Mouse (Mus musculus): ENCODE measurements around the gene Pnp. TPM values are rescaled to one million over a fixed set of nuclear protein-coding genes. Genes with fewer than 3 reads are reported as not detected.
"Not testable (repeated sequence)": the region's sequence is repeated elsewhere in the genome, so short reads cannot be mapped to it uniquely, and the experiment has no call there.

The Pnp gene
- polyA plus RNA-seq, 1 experiment from 2014 or later: 74.6 TPM

GRCm38 (mm10) chr14:50943932-50944667, 13.2 kb downstream of the Pnp start, which contains the start of gene Gm49342:
Gene Gm49342 (plus strand): TSS chr14:50944517.
- Histone ChIP-seq H3K4me2 (replicated peaks; ENCODE audit: low read depth, low read length) (peak within 1 kb of the TSS; percentile 64), H3K4me3 (ENCODE audit: low read depth, low read length) (peak within 1 kb of the TSS; percentile 55), H3K36me3 (ENCODE audit: insufficient read depth, low read length) (no peaks in the 10 kb centered on the region), H3K4me1 (ENCODE audit: insufficient read depth, low read depth, low read length) (no peaks in the 10 kb centered on the region), H3K9ac (replicated peaks; ENCODE audit: low read depth) (peak within 1 kb of the TSS; percentile 39; the same call in 1 of the 2 replicates), H3K27me3 (replicated peaks; ENCODE audit: insufficient read depth, low read length) (no peaks in the 10 kb centered on the region), H3K27ac (ENCODE audit: low read length) (peak within 1 kb of the TSS; percentile 84), H3K9me3 (ENCODE audit: low read length) (no peaks in the 10 kb centered on the region)
- 9% methylated on average over 31 of the region's 31 CpGs for WGBS
- peak; percentile 98 for DNase-seq (ENCODE audit: low spot score)
- TF ChIP-seq EP300 (IDR thresholded peaks at IDR 0.05): 0 out of 2 replicates have a peak, but pooled peaks have one; percentile 11
- peak; percentile 68 for TF ChIP-seq CTCF (IDR thresholded peaks at IDR 0.05)
- ATAC-seq: peak; percentile 99

GRCm38 (mm10) chr14:50944668-50945033, 13.8 kb downstream of the Pnp start:
- H3K4me3 ChIP-seq (ENCODE audit: low read depth, low read length): peak overlapping the region; percentile 55
- H3K4me1 ChIP-seq (ENCODE audit: insufficient read depth, low read depth, low read length); H3K36me3 ChIP-seq (ENCODE audit: insufficient read depth, low read length); H3K9me3 ChIP-seq (ENCODE audit: low read length); H3K27me3 ChIP-seq (replicated peaks; ENCODE audit: insufficient read depth, low read length): not testable (repeated sequence)
- H3K27ac ChIP-seq (ENCODE audit: low read length): peak overlapping the region; percentile 84
- H3K9ac ChIP-seq (replicated peaks; ENCODE audit: low read depth): peak overlapping the region; percentile 39; the same call in 1 of the 2 replicates
- peak overlapping the region; percentile 64 for H3K4me2 ChIP-seq (replicated peaks; ENCODE audit: low read depth, low read length)
- under 1% methylated on average over 9 of the region's 15 CpGs for WGBS
- TF ChIP-seq EP300 (IDR thresholded peaks at IDR 0.05): 0 out of 2 replicates have a peak, but pooled peaks have one; percentile 26
- peak; percentile 57 for TF ChIP-seq CTCF (IDR thresholded peaks at IDR 0.05)
- ATAC-seq: peak; percentile 90
- DNase-seq (ENCODE audit: low spot score): peak; percentile 54

- H3K27ac ChIP-seq (ENCODE audit: low read length): peak overlapping the region; percentile 84
- not testable (repeated sequence) for H3K9me3 ChIP-seq (ENCODE audit: low read length)
- 4% methylated on average over 6 of the region's 6 CpGs for WGBS
Measured at GRCm38 (mm10) chr14:50945081-50945480, 14.2 kb downstream of the Pnp start.

GRCm38 (mm10) chr14:50945526-50945925, 14.6 kb downstream of the Pnp start:
- not testable (repeated sequence) for H3K36me3 ChIP-seq (ENCODE audit: insufficient read depth, low read length); ATAC-seq; H3K27me3 ChIP-seq (replicated peaks; ENCODE audit: insufficient read depth, low read length); H3K9me3 ChIP-seq (ENCODE audit: low read length); H3K4me1 ChIP-seq (ENCODE audit: insufficient read depth, low read depth, low read length); DNase-seq (ENCODE audit: low spot score)
- Histone ChIP-seq H3K4me2 (replicated peaks; ENCODE audit: low read depth, low read length) (peak overlapping the region; percentile 64), H3K27ac (ENCODE audit: low read length) (peak overlapping the region; percentile 84), H3K4me3 (ENCODE audit: low read depth, low read length) (peak overlapping the region; percentile 55), H3K9ac (replicated peaks; ENCODE audit: low read depth) (peak overlapping the region; percentile 39; the same call in 1 of the 2 replicates)
- 13% methylated on average over 3 of the region's 3 CpGs for WGBS

More at GRCm38 (mm10) chr14:50945081-50945480, 14.2 kb downstream of the Pnp start:
- not testable (repeated sequence) for H3K27me3 ChIP-seq (replicated peaks; ENCODE audit: insufficient read depth, low read length); ATAC-seq; H3K4me1 ChIP-seq (ENCODE audit: insufficient read depth, low read depth, low read length); H3K36me3 ChIP-seq (ENCODE audit: insufficient read depth, low read length); DNase-seq (ENCODE audit: low spot score)
- peak overlapping the region; percentile 39; the same call in 1 of the 2 replicates for H3K9ac ChIP-seq (replicated peaks; ENCODE audit: low read depth)
- peak overlapping the region; percentile 64 for H3K4me2 ChIP-seq (replicated peaks; ENCODE audit: low read depth, low read length)
- H3K4me3 ChIP-seq (ENCODE audit: low read depth, low read length): peak overlapping the region; percentile 55

GRCm38 (mm10) chr14:50955487-50955886, 24.6 kb downstream of the Pnp start:
- Histone ChIP-seq H3K9me3 (ENCODE audit: low read length) (no peaks in the 10 kb centered on the region), H3K9ac (replicated peaks; ENCODE audit: low read depth) (no peak overlapping the region), H3K27me3 (replicated peaks; ENCODE audit: insufficient read depth, low read length) (no peaks in the 10 kb centered on the region), H3K4me3 (ENCODE audit: low read depth, low read length) (no peak overlapping the region), H3K36me3 (ENCODE audit: insufficient read depth, low read length) (0 out of 2 replicates have a peak, but pooled peaks cover 7% of the 10 kb centered on the region), H3K27ac (ENCODE audit: low read length) (no peak overlapping the region), H3K4me2 (replicated peaks; ENCODE audit: low read depth, low read length) (no peak overlapping the region; the same call in 1 of the 2 replicates), H3K4me1 (ENCODE audit: insufficient read depth, low read depth, low read length) (no peaks in the 10 kb centered on the region)
- ATAC-seq (no peak), DNase-seq (ENCODE audit: low spot score) (peak; percentile 12)
- TF ChIP-seq CTCF (IDR thresholded peaks at IDR 0.05) (no peak), EP300 (IDR thresholded peaks at IDR 0.05) (no peak)
- WGBS: 72% methylated on average over 10 of the region's 10 CpGs

- DNase-seq (ENCODE audit: low spot score): peak; percentile 51
- TF ChIP-seq CTCF (IDR thresholded peaks at IDR 0.05): peak; percentile 33
- not testable (repeated sequence) for H3K9me3 ChIP-seq (ENCODE audit: low read length); H3K4me1 ChIP-seq (ENCODE audit: insufficient read depth, low read depth, low read length); H3K36me3 ChIP-seq (ENCODE audit: insufficient read depth, low read length); H3K27me3 ChIP-seq (replicated peaks; ENCODE audit: insufficient read depth, low read length); H3K27ac ChIP-seq (ENCODE audit: low read length); H3K4me3 ChIP-seq (ENCODE audit: low read depth, low read length); H3K9ac ChIP-seq (replicated peaks; ENCODE audit: low read depth)
- peak; percentile 82 for ATAC-seq
- WGBS: 6% methylated on average over 17 of the region's 19 CpGs
- H3K4me2 ChIP-seq (replicated peaks; ENCODE audit: low read depth, low read length): peak within 1 kb of the TSS; percentile 43
Measured at GRCm38 (mm10) chr14:50955942-50956508, 25.1 kb downstream of the Pnp start, which contains the start of gene Pnp2. Gene Pnp2 (plus strand): TSS chr14:50955992.

- H3K9me3 ChIP-seq (ENCODE audit: low read length); H3K4me3 ChIP-seq (ENCODE audit: low read depth, low read length); H3K27ac ChIP-seq (ENCODE audit: low read length); H3K4me2 ChIP-seq (replicated peaks; ENCODE audit: low read depth, low read length); H3K27me3 ChIP-seq (replicated peaks; ENCODE audit: insufficient read depth, low read length); H3K4me1 ChIP-seq (ENCODE audit: insufficient read depth, low read depth, low read length); DNase-seq (ENCODE audit: low spot score); H3K36me3 ChIP-seq (ENCODE audit: insufficient read depth, low read length); ATAC-seq; H3K9ac ChIP-seq (replicated peaks; ENCODE audit: low read depth): not testable (repeated sequence)
- whole genome bisulfite sequencing: 81% methylated on average over 6 of the region's 6 CpGs
Measured at GRCm38 (mm10) chr14:50956724-50957123, 25.8 kb downstream of the Pnp start.

- 49% methylated on average over 3 of the region's 3 CpGs for WGBS
- not testable (repeated sequence) for H3K4me1 ChIP-seq (ENCODE audit: insufficient read depth, low read depth, low read length); ATAC-seq; H3K4me3 ChIP-seq (ENCODE audit: low read depth, low read length); H3K9ac ChIP-seq (replicated peaks; ENCODE audit: low read depth); H3K36me3 ChIP-seq (ENCODE audit: insufficient read depth, low read length); H3K27me3 ChIP-seq (replicated peaks; ENCODE audit: insufficient read depth, low read length); H3K4me2 ChIP-seq (replicated peaks; ENCODE audit: low read depth, low read length); DNase-seq (ENCODE audit: low spot score); H3K9me3 ChIP-seq (ENCODE audit: low read length); H3K27ac ChIP-seq (ENCODE audit: low read length)
Measured at GRCm38 (mm10) chr14:50957146-50957545, 26.3 kb downstream of the Pnp start.
